Mouse (Mus musculus) brain, embryonic 18.5 days (tissue): ENCODE measurements around the gene Gm10147.
"Not testable (repeated sequence)": the region's sequence is repeated elsewhere in the genome, so short reads cannot be mapped to it uniquely, and the experiment has no call there.

Experiments
- DNase-seq: peaks from one replicate; pipeline ENCODE4 v3.0.0-alpha.2; 2012; ENCODE audit warnings: low read depth, low spot score

Gene Gm10147

DNA sequence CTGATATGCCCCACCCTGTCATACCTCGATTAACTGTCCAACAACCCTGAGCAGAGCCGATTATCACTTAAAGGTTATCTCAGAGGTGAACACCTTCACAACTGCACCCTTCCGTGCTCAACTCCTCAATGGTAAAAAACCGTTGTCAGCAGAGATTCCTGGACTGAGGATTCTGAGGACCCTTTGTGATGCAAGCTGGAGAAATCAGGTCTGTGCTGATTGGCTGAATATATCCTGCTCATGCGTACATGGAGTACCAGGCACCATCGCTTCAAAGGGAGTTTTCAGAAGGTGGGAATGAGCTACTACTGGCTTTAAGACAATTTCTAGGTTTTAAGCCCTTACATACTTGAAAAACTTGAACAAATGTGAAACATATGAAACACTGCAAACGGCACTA lies at the start of gene Gm10147:
Gene Gm10147 (minus strand): TSS at position 101 of the 400 bp plus-strand sequence.
- not testable (repeated sequence) for DNase-seq
